ENCODE assay signal across 8 mouse cellular contexts in the genomic region with DNA sequence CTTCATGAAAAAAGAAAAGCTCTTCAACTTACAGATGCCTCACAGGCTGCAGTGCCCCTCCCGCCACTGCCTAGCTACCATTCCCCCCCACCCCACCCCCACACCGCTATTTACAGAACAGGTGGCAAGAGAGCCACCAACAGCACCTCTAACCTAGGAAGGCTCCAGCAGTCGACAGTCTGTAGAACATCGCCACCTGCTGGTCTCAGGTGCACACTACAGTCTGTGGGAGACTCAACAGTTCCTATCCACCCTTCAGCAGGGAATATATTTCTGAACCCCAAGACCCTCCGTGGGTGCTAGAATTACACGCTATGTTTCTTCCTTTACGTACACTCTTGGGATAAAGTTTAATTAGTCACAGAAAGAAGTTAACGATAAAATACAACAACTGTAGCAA.
DNase-seq lines count a peak whose midpoint lies in the region; ATAC-seq and TF ChIP-seq lines count a peak whose summit lies in the region.

No protein-coding gene starts in this region.

- no peaks in the 10 kb centered on the region for H3K27me3 ChIP-seq in midbrain, embryonic 10.5 days (ENCODE audit: low read depth, poor library complexity, severe bottlenecking)
- H3K27me3 ChIP-seq in midbrain, embryonic 15.5 days (replicated peaks) = no peaks in the 10 kb centered on the region
- no peaks in the 10 kb centered on the region for H3K27me3 ChIP-seq in heart, postnatal 0 days (ENCODE audit: control insufficient read depth, insufficient read depth, low read length)
- no peaks in the 10 kb centered on the region for H3K27me3 ChIP-seq in limb, embryonic 11.5 days (ENCODE audit: control insufficient read depth, insufficient read depth, low read length)
- H3K27me3 ChIP-seq in neural tube, embryonic 15.5 days (replicated peaks) = no peaks in the 10 kb centered on the region

- no peaks in the 10 kb centered on the region for H3K9me3 ChIP-seq in midbrain, embryonic 10.5 days (replicated peaks)
- no peaks in the 10 kb centered on the region for H3K9me3 ChIP-seq in midbrain, embryonic 15.5 days
- H3K9me3 ChIP-seq in heart, postnatal 0 days (replicated peaks; ENCODE audit: control insufficient read depth, low read length) = no peaks in the 10 kb centered on the region
- no peaks in the 10 kb centered on the region for H3K9me3 ChIP-seq in limb, embryonic 11.5 days (ENCODE audit: control insufficient read depth, low read length)
- no peaks in the 10 kb centered on the region for H3K9me3 ChIP-seq in neural tube, embryonic 15.5 days (replicated peaks)

- H3K9ac ChIP-seq in midbrain, embryonic 15.5 days = no peak overlapping the region
- no peak overlapping the region for H3K9ac ChIP-seq in heart, postnatal 0 days (replicated peaks; ENCODE audit: low read depth, low read length)
- H3K9ac ChIP-seq in limb, embryonic 11.5 days (ENCODE audit: low read length) = no peak overlapping the region
- H3K9ac ChIP-seq in neural tube, embryonic 15.5 days (replicated peaks) = no peak overlapping the region

- peak; percentile 68 for DNase-seq in midbrain, embryonic 10.5 days (ENCODE audit: low spot score)
- DNase-seq in T-cell, adult 2 months (ENCODE audit: low spot score) = peak; percentile 67
- peak; percentile 64 to 79 for DNase-seq in cerebellum, postnatal 4 days (ENCODE audit: low spot score in 2 of 2)
- peak; percentile 76 for DNase-seq in heart, postnatal 0 days (ENCODE audit: low spot score)
- peak; percentile 84 for DNase-seq in limb, embryonic 11.5 days (ENCODE audit: low spot score)
- peak; percentile 86 for DNase-seq in thymus, postnatal 0 days (ENCODE audit: low spot score)

- no peak overlapping the region for H3K4me2 ChIP-seq in midbrain, embryonic 15.5 days
- H3K4me2 ChIP-seq in heart, postnatal 0 days (ENCODE audit: low read depth, low read length) = no peak overlapping the region
- no peak overlapping the region for H3K4me2 ChIP-seq in limb, embryonic 11.5 days (ENCODE audit: low read depth, severe bottlenecking)
- H3K4me2 ChIP-seq in neural tube, embryonic 15.5 days = no peak overlapping the region

- TF ChIP-seq EP300 in heart, postnatal 0 days (IDR thresholded peaks at IDR 0.05; ENCODE audit: low read depth) = no peak

- no peaks in the 10 kb centered on the region for H3K36me3 ChIP-seq in midbrain, embryonic 10.5 days
- H3K36me3 ChIP-seq in midbrain, embryonic 15.5 days (replicated peaks) = no peaks in the 10 kb centered on the region
- no peaks in the 10 kb centered on the region for H3K36me3 ChIP-seq in heart, postnatal 0 days (replicated peaks; ENCODE audit: control insufficient read depth, insufficient read depth, low read length)
- H3K36me3 ChIP-seq in limb, embryonic 11.5 days (ENCODE audit: control insufficient read depth, insufficient read depth, low read length) = no peaks in the 10 kb centered on the region
- H3K36me3 ChIP-seq in neural tube, embryonic 15.5 days = peaks cover 17% of the 10 kb centered on the region

- H3K27ac ChIP-seq in midbrain, embryonic 10.5 days (replicated peaks) = no peak overlapping the region
- H3K27ac ChIP-seq in midbrain, embryonic 15.5 days = no peak overlapping the region
- H3K27ac ChIP-seq in heart, postnatal 0 days (ENCODE audit: low read depth) = no peak overlapping the region
- H3K27ac ChIP-seq in limb, embryonic 11.5 days (replicated peaks; ENCODE audit: low read depth, low read length) = no peak overlapping the region
- no peak overlapping the region for H3K27ac ChIP-seq in neural tube, embryonic 15.5 days (replicated peaks)

- 0 out of 2 replicates have a peak, but pooled peaks cover 4% of the 10 kb centered on the region for H3K4me1 ChIP-seq in midbrain, embryonic 10.5 days
- no peaks in the 10 kb centered on the region for H3K4me1 ChIP-seq in midbrain, embryonic 15.5 days
- H3K4me1 ChIP-seq in heart, postnatal 0 days (ENCODE audit: control insufficient read depth, insufficient read depth) = no peaks in the 10 kb centered on the region
- H3K4me1 ChIP-seq in limb, embryonic 11.5 days (ENCODE audit: control insufficient read depth, insufficient read depth, low read length) = no peaks in the 10 kb centered on the region
- no peaks in the 10 kb centered on the region for H3K4me1 ChIP-seq in neural tube, embryonic 15.5 days

- no peak for ATAC-seq in midbrain, embryonic 15.5 days (replicated peaks)
- 0 out of 2 replicates have a peak, but pooled peaks have one; percentile 36 for ATAC-seq in heart, postnatal 0 days (ENCODE audit: insufficient read depth, low read depth)
- no peak for ATAC-seq in limb, embryonic 11.5 days (ENCODE audit: insufficient number of reproducible peaks, low FRiP score, low TSS enrichment, low read depth)
- peak; percentile 35; the same call in 1 of the 2 replicates for ATAC-seq in neural tube, embryonic 15.5 days (ENCODE audit: low FRiP score)

- 22% methylated on average over 8 of the region's 8 CpGs for WGBS in midbrain, embryonic 10.5 days
- 18% methylated on average over 8 of the region's 8 CpGs for WGBS in midbrain, embryonic 15.5 days
- 19% methylated on average over 8 of the region's 8 CpGs for WGBS in heart, postnatal 0 days
- 16% methylated on average over 8 of the region's 8 CpGs for WGBS in limb, embryonic 11.5 days
- 21% methylated on average over 8 of the region's 8 CpGs for WGBS in neural tube, embryonic 15.5 days

- H3K4me3 ChIP-seq in midbrain, embryonic 10.5 days = no peak overlapping the region
- no peak overlapping the region for H3K4me3 ChIP-seq in midbrain, embryonic 15.5 days
- H3K4me3 ChIP-seq in heart, postnatal 0 days (ENCODE audit: low read depth, low read length) = no peak overlapping the region
- no peak overlapping the region for H3K4me3 ChIP-seq in limb, embryonic 11.5 days (ENCODE audit: low read depth, low read length)
- no peak overlapping the region for H3K4me3 ChIP-seq in neural tube, embryonic 15.5 days (replicated peaks)

- TF ChIP-seq CTCF in heart, postnatal 0 days (IDR thresholded peaks at IDR 0.05; ENCODE audit: low read depth) = peak; percentile 85

Comparison
In these comparisons a context has a peak if more than half of its experiments do, and no peak if none do; other contexts are left out.
1. ATAC-seq: peak in heart, postnatal 0 days (single experiment) and neural tube, embryonic 15.5 days (single experiment); none in midbrain, embryonic 15.5 days (single experiment) and limb, embryonic 11.5 days (single experiment).
2. Peak in every context shown above with its lines, with median percentiles within 50 percentile points of each other: DNase-seq.